Mouse (Mus musculus): ENCODE measurements at regions not wholly inside any gene's neighbourhood (a gene's known extent, or its start where the extent isn't known, plus 50 kb on each side); places are given as distances from the start of the nearest gene placed in this dataset.

GRCm38 (mm10) chr2:8628007-8628406 is 1118.6 kb upstream of the Celf2 start:
- DNase-seq (ENCODE audit: low spot score in 2 of 2), result no peak

GRCm38 (mm10) chr2:8628485-8629208 is 1119.3 kb upstream of the Celf2 start:
- peak; percentile 45 to 47 for DNase-seq (ENCODE audit: low spot score in 2 of 2)

GRCm38 (mm10) chr2:8638082-8638481 is 1128.7 kb upstream of the Celf2 start:
- DNase-seq (ENCODE audit: low spot score in 2 of 2), result peak; percentile 32 to 72

- no peak for DNase-seq (ENCODE audit: low spot score in 2 of 2)
Observed at GRCm38 (mm10) chr2:8639282-8639681, 1129.9 kb upstream of the Celf2 start.

GRCm38 (mm10) chr2:8645463-8645862 is 1136.1 kb upstream of the Celf2 start:
- peak in 1 of 2 experiments; percentile 47 for DNase-seq (ENCODE audit: low spot score in 2 of 2)

- no peak for DNase-seq (ENCODE audit: low spot score in 2 of 2)
Observed at GRCm38 (mm10) chr2:8660544-8660943, 1151.2 kb upstream of the Celf2 start.

- DNase-seq (ENCODE audit: low spot score in 2 of 2), result peak; percentile 70 to 86
Observed at GRCm38 (mm10) chr2:8673751-8674378, 1164.5 kb upstream of the Celf2 start.

- no peak for DNase-seq (ENCODE audit: low spot score in 2 of 2)
Observed at GRCm38 (mm10) chr2:8675537-8675936, 1166.2 kb upstream of the Celf2 start.

- peak; percentile 7 to 47 for DNase-seq (ENCODE audit: low spot score in 2 of 2)
Observed at GRCm38 (mm10) chr2:8676546-8676945, 1167.2 kb upstream of the Celf2 start.

- DNase-seq (ENCODE audit: low spot score in 2 of 2), result no peak
Observed at GRCm38 (mm10) chr2:8690846-8691643, 1181.7 kb upstream of the Celf2 start.

GRCm38 (mm10) chr2:8729306-8729705 is 1151.7 kb upstream of the 4930412O13Rik start:
- DNase-seq (ENCODE audit: low spot score in 2 of 2), result no peak

- peak; percentile 9 to 42 for DNase-seq (ENCODE audit: low spot score in 2 of 2)
Observed at GRCm38 (mm10) chr2:8754142-8754541, 1126.9 kb upstream of the 4930412O13Rik start.

GRCm38 (mm10) chr2:8756546-8756945 is 1124.5 kb upstream of the 4930412O13Rik start:
- no peak for DNase-seq (ENCODE audit: low spot score in 2 of 2)

GRCm38 (mm10) chr2:8770636-8771035 is 1110.4 kb upstream of the 4930412O13Rik start:
- DNase-seq (ENCODE audit: low spot score in 2 of 2), result no peak

GRCm38 (mm10) chr2:8781152-8781935 is 1099.7 kb upstream of the 4930412O13Rik start:
- DNase-seq (ENCODE audit: low spot score in 2 of 2), result no peak

GRCm38 (mm10) chr2:8782225-8782624 is 1098.8 kb upstream of the 4930412O13Rik start:
- no peak for DNase-seq (ENCODE audit: low spot score in 2 of 2)

- no peak for DNase-seq (ENCODE audit: low spot score in 2 of 2)
Observed at GRCm38 (mm10) chr2:8802061-8802460, 1079.0 kb upstream of the 4930412O13Rik start.

GRCm38 (mm10) chr2:8809609-8810008 is 1071.4 kb upstream of the 4930412O13Rik start:
- DNase-seq (ENCODE audit: low spot score in 2 of 2), result no peak

GRCm38 (mm10) chr2:8818127-8818526 is 1062.9 kb upstream of the 4930412O13Rik start:
- DNase-seq (ENCODE audit: low spot score in 2 of 2), result no peak

GRCm38 (mm10) chr2:8825406-8825805 is 1055.6 kb upstream of the 4930412O13Rik start:
- DNase-seq (ENCODE audit: low spot score in 2 of 2), result no peak

Measured in frontal cortex, postnatal 36 days (tissue).